Mouse (Mus musculus) monocyte, adult 5-6 weeks (primary cell): ENCODE data around the gene Prpf40b. TPM values are rescaled to one million over a fixed set of nuclear protein-coding genes. Genes with fewer than 3 reads are reported as not detected.
"Not testable (repeated sequence)": the region's sequence is repeated elsewhere in the genome, so short reads cannot be mapped to it uniquely, and the experiment has no call there.

Source experiments
- ATAC-seq: fragments of 153-309, 156-312 bp; replicated peaks from 2 replicates; pipeline ENCODE4 v1.8.0; 2017; ENCODE audit warnings: mild to moderate bottlenecking; ENCODE audit not compliant: low TSS enrichment, insufficient number of reproducible peaks, severe bottlenecking, poor library complexity, low FRiP score
- total RNA-seq: library from RNA; stranded (forward); fragments of 200-1000, 200-491, 200-594 nt; gene quantifications from 3 replicates; pipeline ENCODE4 v1.2.3, GENCODE M21; 2017

Prpf40b gene
- total RNA-seq = 0.57 to 7.6 TPM (median 1.7 TPM) in 3 replicates

DNA sequence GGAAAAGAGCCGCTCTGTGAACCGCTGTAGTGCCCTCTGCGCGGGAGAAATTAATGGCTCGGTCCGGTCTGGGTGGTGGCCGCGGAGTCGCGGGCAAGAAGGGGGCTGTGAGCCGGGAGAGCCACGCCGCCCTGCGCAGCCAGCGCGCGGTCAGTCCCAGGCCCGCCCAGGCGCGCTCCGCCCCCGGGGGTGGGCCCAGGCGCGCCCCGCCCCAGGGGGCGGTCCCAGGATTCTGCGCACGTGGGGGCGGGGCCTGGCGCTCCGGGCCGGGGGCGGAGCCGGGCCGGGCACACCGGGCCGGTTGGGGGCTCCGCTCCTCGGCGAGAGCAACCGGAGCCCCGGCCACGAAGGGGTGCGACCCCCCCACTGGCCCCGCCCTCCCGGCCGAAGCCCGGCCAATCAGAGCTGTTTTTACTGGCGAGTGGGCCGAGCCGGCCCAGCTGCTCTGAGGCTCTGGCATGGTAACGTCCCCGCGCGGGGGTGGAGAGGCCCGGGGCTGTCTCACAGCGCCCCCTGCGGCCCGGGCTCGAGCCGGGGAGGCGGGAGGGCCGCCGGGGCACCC, at the start of gene Prpf40b:
TSS of gene Prpf40b (plus strand) at position 275 of the 562 bp plus-strand sequence.
- ATAC-seq = peak; percentile 76

DNA sequence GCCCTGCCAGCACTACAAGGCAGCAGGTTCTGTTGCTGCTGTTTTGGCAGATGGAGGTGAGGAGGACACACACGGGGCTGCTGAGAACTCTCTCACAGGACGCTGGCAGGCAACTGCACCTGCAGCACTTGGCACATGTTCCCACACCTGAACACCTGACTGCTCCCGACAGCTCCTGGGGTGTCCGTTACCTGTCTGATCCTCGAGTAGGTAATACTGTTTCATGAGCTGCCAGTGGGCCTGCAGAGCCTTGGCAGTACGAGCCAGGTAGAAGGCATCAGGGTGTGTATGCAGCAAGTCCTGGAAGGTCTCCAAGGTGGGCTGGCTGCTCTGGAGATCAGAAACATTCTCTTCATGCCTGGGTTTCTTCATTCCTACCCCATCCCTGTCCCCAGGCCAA, 48.2 kb upstream of the Prpf40b start:
- not testable (repeated sequence) for ATAC-seq

DNA sequence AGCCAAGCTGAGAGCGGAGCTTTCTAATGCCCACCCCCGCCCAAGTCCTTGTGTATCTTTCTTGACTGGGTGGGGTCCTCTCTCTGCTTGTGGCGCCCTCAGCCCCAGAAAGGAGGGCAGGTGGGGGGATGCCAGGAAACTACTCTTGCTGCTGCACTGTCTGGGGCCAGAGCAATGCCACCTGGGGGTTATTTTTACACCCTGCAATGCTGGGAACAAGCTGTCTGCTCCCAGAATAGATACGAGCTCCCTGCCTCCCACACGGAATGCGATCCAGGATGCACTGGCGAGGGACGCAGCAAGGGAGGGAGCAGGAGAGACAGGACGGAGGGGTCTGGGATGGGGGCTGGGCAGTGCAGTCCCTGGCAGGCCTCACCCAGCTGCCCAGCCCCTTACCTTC, 45.9 kb upstream of the Prpf40b start:
- ATAC-seq = no peak

GRCm38 (mm10) chr15:99249938-99250337, 44.9 kb upstream of the Prpf40b start:
- no peak for ATAC-seq

DNA sequence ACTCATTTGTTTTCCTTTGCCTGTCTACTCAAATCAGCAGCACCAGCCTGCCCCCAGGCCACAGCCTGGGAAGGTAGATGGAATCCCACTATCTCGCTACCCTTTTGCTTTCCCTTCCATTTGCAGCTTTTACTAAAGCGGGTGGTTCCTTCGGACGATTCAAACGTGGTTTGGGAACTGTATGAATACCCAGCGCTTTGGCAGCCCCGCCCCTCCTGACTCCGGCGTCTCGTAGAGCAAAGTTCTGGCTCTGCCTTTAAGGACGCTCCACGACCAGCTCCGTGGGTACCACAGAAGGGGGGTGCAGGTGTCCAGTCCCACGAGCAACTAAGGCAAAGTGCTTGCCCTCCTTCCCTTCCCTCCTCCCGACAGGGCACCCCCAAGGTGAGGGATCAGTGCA, 43.8 kb upstream of the Prpf40b start:
- not testable (repeated sequence) for ATAC-seq

GRCm38 (mm10) chr15:99251626-99252380, 43.1 kb upstream of the Prpf40b start, which contains the start of gene Mcrs1:
Gene Mcrs1 (minus strand): TSS chr15:99251961.
- peak; percentile 91 for ATAC-seq

DNA sequence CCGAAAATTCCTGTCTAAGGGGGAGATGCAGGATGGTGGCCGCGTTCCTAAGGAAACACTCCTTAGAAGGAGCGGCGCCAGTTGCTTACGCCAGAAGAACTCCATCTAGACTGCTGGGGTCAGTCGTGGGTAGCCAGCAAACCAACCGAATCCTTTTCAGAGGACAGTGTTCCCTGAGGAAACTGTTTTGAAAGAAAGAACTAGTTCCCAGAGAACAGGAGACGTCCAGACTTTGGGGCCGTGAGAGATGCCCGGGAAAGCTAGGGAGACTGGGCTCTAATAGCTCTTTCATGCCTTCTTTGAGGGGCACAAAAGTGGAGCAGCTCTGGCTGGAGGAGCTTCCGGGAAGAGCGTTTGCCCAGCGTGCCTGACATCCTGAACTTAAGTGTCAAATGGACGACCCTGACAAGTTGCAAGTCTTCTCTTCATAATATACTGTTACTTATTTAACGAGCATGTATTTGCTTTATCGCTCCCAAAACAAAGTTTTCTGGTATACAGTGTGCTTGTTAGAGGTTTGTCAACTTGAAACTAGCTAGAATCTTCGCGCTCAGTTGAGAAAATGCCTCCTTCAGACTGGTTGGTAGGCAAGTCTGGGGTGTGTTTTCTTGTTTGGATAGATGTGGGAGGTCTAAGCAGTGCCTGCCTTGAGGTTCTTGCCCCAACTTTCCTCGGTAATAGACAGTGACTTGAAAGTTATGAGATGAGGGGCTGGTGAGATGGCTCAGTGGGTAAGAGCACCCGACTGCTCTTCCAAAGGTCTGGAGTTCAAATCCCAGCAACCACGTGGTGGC, 42.3 kb upstream of the Prpf40b start:
- no peak for ATAC-seq

DNA sequence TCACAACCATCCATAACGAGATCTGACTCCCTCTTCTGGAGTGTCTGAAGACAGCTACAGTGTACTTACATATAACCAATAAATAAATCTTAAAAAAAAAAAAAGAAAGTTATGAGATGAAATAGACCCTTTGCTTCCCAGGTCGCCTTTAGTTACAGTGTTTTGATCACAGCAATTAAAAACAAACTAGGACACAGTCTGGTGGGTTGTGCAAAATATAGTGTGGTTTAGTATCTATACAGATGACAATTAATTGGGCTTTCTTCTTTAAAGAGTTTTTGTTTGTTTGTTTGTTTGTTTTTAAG, 41.8 kb upstream of the Prpf40b start:
- ATAC-seq = not testable (repeated sequence)

GRCm38 (mm10) chr15:99253772-99254171, 41.1 kb upstream of the Prpf40b start:
- no peak for ATAC-seq

DNA sequence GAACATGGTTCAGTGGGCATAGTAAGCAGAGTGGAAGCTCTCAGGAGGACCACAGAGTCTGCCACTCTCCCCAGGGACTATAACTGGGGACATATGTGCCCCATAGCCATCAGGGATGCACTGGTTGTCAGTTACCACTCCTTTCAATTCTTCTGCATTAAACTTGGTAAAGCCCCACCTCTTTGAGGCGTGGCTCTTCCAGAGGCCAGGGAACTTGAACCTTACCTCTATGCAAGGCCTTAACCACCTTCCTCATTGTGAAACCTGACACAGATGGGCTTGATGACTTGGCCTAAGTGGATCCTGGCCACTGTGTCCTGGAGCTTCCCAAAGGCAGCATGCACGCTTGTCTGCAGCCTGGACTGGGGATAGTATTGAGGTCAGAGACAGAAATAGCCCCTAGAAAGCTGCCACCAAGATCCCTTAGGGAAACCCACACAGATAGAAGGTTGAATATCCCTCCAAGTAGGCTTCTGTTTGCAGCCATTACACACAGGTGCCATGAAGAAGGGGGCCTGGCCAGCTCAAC, 40.3 kb upstream of the Prpf40b start:
- ATAC-seq = no peak

DNA sequence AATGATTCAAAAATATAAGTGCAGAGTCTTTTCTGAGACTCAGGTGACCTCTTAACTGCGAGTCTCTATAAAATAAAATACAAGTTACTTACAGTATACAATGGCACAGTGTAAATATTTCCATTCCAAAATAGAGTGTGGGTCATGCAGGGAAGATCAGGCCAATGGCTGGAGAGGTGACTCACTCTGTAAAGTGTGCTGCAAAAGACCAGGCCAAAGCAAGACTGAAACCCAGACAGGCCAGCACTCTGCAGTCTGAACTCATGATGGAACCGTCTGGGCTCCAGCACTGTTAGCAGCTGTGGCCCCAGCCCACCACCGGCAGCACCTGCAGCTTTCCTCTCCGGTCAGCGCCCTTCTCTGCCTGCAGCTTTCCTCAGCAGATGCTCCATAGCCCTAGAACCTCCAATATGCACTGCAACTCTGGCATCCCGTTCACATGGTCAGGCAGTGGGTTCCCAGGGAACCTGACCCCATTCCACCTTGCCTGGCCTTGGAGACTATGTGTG, 39.6 kb upstream of the Prpf40b start:
- ATAC-seq = no peak

DNA sequence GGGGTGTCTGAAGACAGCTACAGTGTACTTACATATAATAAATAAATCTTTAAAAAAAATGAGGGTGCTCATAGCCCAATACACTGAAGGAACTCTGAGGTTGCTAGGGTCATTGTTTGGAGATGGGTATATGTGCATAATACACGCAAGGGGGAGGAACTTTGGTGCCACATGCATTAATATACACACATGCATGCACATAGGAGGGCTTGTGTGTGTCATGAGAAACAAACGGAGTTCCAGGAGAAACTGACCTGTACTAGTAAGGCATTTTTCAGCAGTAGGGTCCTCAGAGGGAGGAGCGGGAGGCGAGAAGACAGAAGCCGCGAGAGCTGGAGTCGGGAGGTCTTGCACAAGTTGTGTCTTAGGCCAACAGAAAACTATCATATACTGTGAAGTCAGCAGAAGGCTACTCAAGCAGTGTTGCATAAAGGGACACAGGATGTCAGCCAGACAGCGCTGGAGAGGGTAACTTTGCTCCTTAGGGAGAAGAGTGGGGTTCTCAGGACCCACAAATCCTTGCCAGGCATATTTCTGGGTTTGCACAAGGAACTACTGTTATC, 35.6 kb upstream of the Prpf40b start:
- peak; percentile 27 for ATAC-seq

DNA sequence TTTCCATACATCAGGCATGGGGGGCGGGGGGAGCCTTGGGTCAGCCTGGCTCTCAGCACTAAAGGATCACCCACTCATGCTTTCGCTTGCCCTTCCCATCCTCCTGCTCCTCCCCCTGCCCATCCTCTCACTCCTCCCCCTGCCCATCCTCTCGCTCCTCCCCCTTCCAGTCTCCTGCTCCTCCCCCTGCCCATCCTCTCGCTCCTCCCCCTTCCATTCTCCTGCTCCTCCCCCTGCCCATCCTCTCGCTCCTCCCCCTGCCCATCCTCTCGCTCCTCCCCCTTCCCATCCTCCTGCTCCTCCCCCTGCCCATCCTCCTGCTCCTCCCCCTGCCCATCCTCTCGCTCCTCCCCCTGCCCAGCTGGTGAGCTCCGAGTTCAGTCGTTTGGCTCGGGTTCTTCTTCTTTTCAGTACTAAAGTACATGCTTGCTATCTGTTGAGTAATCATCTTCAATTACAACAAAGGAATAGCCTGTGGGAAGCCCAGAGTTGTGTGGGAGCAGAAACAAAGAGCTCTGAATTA, 35.1 kb upstream of the Prpf40b start:
- peak; percentile 70 for ATAC-seq

DNA sequence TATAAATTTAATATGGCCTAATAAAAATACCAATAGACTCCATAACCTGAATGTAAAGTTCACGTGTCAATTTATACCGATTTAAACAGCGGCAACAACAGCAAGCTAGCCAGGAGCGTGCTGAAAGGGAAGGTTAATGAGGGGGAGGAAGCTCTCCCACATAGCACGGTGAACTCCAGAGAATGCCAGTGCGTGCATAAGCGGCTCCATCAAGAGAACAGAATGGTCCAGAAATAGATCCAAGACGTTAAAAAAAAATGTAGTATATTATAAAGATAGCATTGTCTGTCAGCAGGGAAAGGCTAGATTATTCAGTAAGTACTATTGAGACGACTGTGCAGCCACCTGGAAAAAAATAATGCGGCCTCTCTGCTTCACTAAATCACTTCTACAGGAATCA, 32.2 kb upstream of the Prpf40b start:
- no peak for ATAC-seq

- no peak for ATAC-seq
These were observed 30.5 kb upstream of the Prpf40b start for GRCm38 (mm10) chr15:99264363-99264762.

DNA sequence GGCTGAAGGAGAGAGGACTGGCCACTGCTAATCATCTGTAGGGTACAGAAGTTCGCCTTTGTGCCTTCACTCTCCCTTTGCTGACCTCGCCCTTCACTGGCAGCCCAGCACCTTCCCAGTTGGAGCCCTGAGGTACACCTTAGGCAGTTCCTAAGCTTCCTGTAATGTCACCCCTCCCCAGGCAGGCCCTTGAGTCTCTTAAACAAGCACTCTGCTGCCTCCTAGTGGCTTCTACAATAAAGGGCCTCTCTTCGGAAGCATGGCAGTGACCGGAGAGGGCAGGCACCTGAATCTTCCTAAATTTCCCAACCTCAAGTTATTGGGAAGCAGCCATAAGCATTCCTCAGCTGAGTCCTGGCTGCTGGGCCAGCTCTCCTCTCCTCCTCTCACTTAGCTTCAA, 29.2 kb upstream of the Prpf40b start:
- 0 out of 2 replicates have a peak, but pooled peaks have one; percentile 35 for ATAC-seq

DNA sequence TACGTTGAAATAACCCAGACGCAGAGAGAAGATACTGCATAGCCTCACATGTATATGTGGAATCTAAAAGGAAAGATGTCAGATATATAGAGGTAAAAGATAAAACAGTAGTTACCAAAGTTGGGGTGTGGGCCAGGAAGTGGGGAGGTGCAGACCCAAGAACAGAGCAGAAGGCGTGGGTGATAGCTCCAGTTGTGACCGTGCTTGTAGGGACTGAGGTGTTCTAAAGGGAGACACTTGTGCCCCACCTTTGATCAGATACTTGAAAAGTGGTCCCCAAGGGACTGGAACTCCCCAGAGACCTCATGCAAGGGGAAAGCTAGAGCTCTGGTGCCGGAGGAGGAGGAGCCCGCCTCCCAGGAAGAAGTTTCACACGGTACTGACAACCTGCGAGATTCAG, 18.8 kb upstream of the Prpf40b start:
- ATAC-seq = no peak

- 0 out of 2 replicates have a peak, but pooled peaks have one; percentile 10 for ATAC-seq
These were observed 16.6 kb upstream of the Prpf40b start for GRCm38 (mm10) chr15:99278271-99278670.

GRCm38 (mm10) chr15:99283456-99283855, 11.4 kb upstream of the Prpf40b start:
- ATAC-seq = no peak
